Mouse (Mus musculus): ENCODE results near the gene Baz1b. TPM values are rescaled to one million over a fixed set of nuclear protein-coding genes. Genes with fewer than 3 reads are reported as not detected.

Gene Baz1b
- total RNA-seq (2022): 10 to 100 TPM; 40.4 to 48.7 (median 43.6) TPM

DNA sequence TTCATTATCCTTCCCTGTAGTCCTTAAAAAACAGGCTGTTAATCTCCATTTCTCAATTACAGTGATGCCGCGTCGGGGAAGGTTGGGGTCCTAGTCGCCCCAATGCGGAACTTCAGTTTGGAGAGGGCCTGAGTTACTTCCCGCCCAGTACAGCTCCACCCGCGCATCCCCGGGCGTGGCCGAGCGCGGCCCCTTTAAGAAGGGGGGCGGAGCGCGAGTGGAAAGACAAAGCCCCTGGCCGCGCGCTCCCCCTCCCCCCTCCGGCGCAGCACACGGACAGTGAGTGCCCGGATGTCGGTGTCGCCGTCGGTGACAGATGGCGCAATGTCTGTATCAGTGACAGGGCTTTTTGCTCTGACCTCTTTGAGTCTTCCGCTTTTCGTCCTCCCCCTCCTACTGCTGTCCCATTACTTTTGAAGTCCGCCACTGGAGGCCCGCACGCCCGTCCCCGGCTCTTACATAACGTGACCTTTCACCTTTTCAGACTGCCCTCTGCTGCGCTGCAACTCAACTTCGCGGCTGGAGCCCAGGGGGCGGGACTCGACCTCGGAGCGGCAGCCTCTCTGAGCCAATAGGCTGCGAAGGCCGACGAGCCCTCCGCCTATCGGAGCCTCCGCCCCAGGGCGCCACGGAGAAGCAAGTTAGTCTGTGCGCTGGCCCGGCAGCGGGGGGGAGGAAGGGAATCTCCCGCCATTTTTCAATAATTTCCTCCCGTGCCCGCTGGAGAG is at the start of gene Baz1b:
Gene Baz1b (plus strand): TSS at position 644 of the 728 bp plus-strand sequence.
- peak; percentile 98 for DNase-seq (ENCODE audit: low spot score)

DNA sequence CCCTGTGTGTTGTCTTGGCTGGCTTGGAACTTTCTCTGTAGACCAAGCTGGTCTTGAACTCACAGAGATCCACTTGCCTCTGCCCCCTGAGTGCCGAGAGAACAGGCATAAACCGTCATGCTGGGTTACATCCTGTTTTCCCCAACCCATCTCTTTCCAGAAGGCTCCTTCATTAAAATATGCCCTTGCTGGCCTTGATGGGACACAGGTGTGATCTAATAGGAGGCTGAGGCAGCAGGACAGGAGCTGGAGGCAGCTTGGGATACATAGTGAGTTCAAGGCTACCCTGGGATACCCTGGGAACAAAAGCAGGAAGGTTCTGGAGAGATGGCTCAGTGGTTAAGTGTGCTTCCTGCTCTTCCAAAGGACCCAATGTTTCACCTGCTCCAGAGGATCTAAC is 47.2 kb upstream of the Baz1b start:
- DNase-seq (ENCODE audit: low spot score): no peak

DNA sequence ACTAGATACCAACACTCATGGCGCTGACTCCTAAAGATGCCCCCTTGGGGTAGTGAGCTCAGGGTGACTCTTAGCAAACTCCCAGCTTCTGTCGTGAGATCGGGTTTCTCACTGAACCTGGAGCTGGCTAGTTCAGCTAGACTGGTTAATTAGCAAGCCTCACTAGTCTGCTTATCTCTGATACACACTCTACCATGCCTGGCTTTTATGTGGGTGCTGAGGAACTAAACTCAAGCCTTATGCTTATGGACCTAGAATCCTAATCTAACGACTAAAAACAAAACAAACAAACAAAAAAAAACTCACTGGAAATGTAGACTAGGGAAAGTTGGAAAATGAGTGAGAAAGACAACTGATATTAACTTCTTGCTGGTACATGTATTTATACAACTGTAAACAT is 42.6 kb upstream of the Baz1b start:
- DNase-seq (ENCODE audit: low spot score): no peak

DNA sequence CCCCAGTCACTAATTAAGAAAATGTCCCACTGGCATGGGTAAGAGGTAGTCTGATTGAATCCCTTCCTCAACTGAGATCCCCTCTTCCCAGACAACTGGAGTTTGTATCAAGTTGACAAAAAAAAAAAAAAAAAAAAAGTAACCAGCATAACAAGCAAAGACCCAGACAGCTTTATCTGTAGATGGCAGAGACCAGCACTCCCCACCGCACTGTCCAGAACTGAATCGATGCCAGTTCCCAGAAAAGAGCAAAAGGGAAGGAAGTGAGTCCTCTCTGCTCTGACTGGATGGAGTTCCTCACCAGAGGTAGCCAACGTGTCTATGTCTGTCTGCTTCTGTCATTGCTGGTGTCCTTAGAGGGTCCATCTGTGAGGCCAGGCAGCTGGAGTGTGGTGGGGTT is 41.5 kb upstream of the Baz1b start:
- DNase-seq (ENCODE audit: low spot score): no peak

DNA sequence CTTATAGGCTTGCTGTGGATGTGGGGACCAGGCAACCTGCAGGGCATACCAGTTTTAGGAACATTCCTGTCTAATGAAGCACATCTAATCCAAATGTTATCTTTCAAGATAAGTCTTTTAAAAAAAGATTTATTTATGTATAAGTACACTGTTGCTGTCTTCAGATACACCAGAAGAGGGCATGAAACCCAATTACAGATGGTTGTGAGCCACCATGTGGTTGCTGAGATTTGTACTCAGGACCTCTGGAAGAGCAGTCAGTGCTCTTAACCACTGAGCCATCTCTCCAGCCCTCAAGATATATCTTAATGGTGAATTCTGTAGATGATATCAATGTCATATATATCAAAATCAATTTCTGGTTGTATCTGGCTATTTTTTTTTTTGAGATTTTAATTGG is 41.1 kb upstream of the Baz1b start:
- no peak for DNase-seq (ENCODE audit: low spot score)

DNA sequence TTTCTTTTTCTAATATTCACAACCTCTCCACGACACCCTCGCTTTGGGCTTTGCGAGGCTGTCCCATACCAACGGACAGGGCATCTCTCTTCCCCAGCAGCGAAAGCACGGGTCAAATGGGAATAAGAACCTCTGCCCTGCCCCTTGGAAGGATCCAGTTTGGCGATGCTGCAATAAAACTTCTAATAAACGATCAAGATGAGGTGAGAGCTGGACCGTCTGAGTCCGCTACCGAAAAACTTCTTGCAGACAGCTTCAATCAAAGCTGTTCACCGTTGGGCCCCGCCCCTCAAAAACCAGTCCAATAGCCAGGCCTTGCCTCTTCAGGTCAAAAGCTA is 38.4 kb upstream of the Baz1b start:
- no peak for DNase-seq (ENCODE audit: low spot score)

DNA sequence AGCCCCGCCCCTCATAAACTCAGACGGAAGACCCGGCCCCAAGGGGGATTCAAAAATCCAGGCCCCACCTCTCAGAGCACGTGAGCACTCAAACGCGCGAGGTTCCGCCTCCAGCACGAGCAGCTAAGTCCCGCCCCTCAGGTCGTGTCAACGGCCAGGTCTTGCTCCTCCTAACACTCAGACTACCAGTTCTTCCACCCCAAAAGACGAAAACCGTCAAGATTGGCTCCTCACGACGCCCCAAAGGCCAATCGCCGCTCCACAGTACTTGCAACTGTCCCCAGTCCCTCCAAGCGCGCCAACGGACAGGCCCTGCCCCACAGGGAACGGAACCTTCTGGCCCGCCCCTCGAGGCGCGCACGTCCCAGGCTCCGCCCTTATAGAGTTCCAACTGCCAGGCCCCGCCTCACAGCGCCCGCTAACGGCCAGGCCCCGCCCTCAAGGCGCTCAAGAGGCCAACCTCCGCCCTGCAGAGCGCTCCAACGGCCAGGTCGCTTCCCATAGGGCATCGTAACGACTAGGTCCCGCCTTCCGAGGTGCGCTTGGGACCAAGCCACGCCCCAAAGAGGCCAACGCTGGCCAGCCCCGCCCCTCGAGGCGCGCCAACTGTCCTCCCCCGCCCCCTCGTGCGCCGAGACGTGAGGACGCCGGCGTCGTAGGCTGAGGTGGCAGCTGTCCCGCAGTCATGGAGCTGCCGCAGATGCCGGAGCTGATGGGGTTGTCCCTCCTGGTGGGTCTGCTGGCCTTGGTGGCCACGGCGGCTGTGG is 37.8 kb upstream of the Baz1b start, which contains the start of gene Tbl2:
Gene Tbl2 (plus strand): TSS at position 605 of the 767 bp plus-strand sequence.
- DNase-seq (ENCODE audit: low spot score): peak; percentile 98

DNA sequence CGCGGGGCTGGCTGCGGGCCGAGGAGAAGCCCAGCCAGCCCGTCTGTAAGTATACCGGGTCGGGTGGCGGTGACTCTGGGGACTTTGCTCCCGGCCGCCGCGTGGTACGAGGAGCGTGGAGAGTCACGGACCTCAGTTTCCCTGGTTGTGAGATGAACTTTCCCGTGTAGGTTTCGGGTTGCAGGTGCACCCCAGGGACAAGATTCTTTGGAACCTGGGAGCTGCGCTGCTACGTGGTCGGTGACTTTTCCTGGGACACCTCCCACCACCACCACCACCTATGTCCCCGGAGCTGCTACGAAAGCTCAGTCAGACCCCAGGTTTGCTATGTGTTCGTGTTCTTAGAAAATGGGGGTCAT is 37.3 kb upstream of the Baz1b start:
- DNase-seq (ENCODE audit: low spot score): no peak

DNA sequence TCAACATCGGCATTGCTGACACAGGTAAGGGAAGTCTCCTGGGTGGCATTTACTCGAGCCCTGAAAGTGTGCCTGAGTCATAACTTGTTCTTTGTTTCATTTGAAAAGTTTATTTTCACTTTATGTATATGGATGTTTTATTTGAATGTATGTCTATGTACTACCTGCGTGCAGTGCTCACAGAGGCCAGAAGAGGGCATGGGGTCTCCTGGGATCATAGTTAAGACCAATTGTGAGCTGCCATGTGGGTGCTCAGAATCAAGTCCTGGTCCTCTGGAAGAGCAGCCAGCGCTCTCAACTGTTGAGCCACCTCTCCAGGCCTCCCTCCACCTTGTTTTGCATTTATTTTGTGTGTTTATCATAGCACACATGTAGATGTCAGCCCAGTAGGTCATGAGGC is 30.6 kb upstream of the Baz1b start:
- DNase-seq (ENCODE audit: low spot score): no peak

DNA sequence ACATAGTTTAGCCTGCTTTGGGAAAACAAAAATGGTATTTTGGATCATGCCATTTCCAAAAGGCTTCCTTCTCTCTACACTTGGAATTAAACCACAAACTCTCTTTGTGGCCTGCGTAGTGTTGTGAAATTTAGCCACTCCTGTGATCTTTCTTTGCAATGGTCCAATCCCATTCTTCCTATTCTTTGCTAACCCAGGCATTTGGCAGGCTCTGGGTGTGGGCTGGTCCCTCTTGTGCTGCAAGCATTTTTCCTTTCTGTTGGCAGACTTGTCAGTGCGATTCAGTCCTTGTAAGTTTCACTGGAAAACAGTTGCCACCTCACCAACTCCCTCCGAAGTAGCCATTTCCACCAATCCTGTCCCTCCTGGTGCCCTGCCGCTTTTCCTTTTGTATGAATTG is 25.8 kb upstream of the Baz1b start:
- peak; percentile 22 for DNase-seq (ENCODE audit: low spot score)

DNA sequence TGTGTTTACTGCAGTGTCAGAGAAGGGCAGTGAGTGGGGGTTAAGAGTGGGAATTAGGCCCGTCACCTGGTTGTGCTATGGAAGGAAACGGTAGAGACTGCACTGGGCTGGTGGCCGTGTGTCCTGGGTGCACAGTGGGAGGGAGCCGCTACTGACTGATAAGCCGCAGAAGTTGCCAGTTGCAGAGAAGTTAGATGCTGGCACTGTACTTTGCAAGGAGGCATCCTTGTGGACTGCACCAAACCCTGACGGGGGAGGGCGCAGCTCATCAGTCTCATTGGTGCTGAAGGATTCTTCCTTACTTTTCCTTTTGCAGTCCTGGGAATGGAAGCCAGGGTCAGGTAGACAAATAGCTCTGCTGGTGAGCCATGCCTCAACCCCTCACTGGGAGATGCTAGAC is 25.4 kb upstream of the Baz1b start:
- DNase-seq (ENCODE audit: low spot score): no peak

DNA sequence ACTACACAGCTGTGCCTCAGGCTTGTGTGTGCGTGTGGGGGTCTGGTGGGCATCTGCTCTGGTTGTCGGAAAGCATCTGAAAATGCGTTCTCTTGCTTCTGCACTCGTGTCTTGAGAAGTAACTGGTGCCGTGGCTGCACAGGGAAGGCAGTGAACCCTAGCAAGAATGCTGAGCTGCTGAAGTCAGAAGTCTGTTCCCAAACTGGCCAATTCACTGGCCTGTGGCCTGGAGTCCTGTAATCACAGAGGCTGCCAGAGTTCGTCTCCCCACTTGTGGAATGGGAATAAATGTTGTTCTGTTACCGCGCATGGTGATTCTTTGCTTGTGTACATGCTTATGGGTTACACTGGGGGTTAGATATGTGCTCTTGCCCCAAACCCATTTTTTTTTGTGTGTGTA is 24.7 kb upstream of the Baz1b start:
- DNase-seq (ENCODE audit: low spot score): no peak

DNA sequence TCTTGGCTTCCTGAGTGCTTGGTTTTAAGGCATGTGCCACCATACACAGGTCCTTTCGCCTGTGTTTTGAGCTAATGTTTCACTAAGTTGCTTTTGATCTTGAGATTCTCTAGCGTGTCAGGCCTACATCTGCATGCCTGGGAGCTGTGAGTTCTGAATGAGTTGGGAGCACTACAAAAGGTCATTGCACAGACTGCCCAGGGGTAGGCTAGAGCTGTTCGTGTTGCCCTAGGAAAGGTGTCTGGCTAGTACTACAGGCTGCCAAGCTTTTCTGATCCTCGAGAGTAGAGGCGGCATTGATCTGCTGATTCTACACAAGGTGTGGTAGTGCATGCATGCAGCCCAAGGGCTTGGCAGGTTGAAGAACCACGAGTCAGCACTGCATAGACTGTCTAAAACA is 24.2 kb upstream of the Baz1b start:
- DNase-seq (ENCODE audit: low spot score): no peak

DNA sequence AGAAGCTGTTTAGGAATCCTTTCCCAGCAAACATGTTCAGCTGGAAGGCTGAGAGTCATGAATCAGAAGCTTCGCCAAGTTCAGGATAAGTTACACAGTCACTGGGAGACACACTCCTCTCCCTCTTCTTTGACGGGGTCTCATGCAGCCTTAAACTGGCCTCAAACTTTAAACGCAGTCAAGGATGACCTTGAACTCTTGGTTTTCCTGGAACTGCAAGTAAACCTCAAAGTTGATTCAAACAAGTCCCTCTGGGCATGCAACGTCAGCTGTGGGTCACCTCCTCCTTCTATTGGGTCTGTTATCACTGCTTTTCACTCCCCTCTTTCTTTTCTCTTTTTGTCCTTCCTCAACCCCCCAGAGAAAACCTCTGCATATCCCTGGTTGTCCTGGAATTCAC is 20.2 kb upstream of the Baz1b start:
- DNase-seq (ENCODE audit: low spot score): no peak

DNA sequence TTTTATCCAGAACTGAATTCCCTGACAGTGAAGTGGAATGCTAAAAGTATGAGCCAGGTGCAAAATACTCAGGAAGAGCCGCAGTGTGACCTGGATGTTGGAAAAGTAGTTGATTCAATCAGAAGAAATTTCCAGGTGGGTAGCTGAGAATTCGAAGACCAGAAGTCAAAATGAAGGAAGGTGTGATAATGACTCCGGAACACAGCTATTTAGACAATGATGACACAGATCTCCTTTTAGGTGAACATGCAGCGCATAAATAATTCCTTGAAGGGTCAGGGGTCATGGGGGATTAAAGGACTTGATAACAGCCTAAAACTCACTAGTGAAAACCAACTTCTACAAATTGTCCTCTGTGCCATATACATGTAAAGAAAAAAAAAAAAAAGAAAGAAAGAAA is 19.6 kb upstream of the Baz1b start:
- DNase-seq (ENCODE audit: low spot score): no peak

DNA sequence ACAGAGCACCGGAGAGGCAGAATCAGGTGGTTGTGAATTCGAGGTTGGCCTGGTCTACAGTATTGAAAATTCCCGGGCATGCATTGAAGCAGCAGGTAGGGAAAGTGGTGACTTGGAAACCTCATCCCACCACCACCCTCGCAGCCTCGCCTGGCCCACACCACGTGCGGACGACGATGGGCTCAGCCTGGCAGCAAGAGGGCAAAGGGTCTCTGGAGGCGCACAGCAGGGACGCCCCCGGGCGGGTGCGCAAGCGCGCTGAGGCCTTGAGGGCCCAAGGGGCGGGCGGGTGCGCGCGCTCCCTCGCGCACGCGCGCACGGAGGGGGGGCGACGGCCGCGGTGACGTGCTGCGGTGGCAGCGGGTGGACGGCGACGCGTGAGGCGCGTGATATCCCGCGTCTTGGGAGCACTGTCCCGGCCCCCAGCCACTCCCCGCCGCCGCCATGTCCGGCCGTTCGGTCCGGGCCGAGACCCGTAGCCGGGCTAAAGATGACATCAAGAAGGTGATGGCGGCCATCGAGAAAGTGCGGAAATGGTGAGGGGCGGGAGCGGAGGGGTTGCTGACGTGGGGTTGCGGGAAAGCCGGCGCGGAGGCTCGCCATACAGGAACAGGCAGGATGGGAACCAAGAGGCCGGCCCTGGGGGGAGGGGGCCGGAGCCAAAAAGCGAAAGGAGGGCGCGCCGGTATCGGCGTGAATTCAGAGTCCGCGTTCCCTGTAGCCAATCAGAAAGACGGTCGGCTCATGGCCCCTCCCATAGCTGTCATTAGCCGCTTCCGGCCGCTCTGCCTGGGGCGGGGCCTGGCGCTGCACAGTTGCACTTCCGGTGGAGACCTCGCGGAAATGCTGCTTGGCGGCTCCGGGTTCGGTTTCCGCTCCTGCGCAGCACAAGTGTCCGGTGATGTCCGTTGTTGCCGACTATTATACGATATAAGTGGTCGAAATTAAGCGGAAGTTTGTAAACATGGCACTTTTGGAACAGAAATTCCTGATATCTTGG is 18.7 kb upstream of the Baz1b start, which contains the start of gene Bcl7b:
Gene Bcl7b (plus strand): TSS at position 221 of the 1,000 bp plus-strand sequence.
- DNase-seq (ENCODE audit: low spot score): peak; percentile 97

DNA sequence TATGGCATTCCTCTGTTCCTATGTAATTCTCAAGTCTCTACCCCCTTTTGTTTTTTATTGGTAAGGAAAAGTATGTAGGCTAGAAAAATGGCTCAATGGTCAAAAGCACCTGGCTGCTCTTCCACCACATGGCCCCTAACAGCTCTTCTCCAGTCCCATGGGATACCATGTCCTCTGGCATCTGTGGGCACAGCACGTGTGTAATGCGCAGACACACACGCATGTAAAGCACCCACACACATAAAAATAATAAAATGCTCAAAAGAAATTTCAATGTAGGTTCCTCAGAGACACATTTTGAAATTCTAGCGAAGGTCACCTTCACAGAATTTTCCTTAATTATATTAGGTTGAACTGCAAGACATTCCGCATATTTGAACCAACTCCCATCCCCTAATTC is 17.6 kb upstream of the Baz1b start:
- DNase-seq (ENCODE audit: low spot score): no peak

DNA sequence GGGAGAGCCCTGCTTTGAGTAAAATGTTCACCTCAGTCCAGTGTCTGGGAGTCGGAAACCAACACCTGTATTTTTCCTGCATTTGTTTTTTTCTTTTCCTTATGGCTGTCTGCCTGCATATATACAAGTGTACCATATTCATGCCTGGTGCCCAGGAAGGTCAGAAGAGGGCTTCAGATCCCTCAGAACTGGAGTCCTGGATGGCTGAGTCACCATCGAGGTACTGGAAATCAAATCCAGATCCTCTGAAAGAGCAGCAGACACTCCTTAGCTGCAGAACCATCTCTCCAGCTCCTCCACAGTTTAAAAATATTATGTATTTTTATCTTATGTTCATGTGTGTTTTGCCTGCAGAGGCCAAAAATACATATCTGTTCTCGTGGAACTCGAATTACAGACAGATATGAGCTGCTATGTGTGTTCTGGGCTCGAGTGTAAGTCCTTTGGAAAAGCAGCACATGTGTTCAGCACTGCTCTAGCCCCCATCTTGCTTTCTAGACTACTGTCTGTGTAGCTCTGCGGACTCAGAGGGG is 15.3 kb upstream of the Baz1b start:
- no peak for DNase-seq (ENCODE audit: low spot score)

DNA sequence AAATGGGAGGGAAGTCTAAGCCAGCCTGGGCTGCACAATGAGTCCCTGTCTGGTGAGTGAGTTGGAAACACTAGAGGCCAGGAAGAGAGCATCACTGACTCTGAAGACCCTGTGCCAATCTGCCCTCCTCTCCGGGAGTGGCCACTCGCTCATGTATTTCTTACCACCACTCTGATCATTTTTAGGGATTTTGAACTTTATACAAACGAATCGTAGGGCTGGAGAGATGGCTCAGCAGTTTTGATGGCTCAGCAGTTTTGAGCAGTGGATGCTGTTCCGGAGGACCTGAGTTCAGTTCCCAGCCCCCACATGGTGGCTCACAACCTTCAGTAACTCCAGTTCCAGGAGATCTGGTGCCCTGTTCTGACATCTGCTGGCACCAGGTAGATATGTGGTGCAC is 14.1 kb upstream of the Baz1b start:
- DNase-seq (ENCODE audit: low spot score): no peak

DNA sequence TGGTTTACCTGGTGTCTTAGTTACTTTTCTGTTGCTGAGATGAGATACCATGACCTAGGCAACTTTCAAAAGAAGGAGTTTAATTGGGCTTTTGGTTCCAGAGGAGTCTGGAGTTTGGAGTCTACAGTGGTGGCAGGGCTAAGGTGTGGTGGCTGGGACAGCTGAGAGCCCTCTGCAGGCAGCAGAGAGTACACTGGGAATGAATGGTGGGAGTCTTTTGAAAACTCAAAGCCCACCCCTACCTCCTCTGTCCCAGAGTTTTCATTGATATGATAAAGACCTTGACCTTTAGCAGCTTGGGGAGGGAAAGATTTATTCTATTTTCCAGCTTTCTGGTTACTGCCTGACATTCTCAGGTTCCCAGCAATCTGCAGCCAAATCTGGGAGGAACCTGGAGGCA is 12.0 kb upstream of the Baz1b start:
- no peak for DNase-seq (ENCODE audit: low spot score)

DNA sequence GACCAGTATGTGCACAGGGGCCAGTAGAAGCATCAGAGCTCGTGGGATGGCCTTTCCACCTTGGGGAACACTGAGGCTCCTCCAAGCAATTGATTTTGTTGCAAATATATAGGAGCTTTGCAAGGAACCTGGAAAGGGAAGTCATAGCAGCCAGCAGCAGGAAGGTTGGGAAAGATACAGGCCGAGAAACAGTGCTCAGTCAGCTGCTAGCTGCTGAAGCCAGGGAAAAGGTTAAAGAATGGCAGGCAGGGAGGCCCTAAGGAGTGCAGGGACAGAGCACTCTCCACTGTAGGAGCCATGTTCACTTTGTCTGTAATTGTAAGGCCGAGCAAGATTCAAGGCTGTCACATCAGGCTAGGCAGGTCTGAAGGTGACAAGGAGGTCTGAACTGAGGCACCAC is 8.5 kb upstream of the Baz1b start:
- DNase-seq (ENCODE audit: low spot score): no peak

DNA sequence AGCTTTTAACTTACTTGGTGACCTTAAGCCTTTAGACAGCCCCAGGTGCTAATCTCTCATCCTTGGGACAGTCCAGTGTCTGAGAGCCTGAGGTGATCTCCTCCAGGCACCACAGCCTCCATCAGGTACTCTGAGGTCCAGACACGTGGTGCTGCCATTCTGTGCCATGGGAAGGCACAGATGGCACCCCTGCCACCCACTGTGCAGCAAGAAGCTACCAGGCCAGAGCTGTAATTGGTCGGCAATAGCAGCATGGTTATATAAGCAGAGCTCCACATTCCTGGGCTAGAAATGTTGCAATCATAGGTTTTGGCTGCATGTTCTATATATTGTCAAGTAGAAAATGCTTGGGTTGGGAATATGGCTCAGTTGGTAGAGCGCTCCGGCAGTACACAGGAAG is 8.1 kb upstream of the Baz1b start:
- no peak for DNase-seq (ENCODE audit: low spot score)

All from heart, adult 8-10 months (tissue).